Mouse (Mus musculus) lung, postnatal 0 days (tissue): ENCODE data around the gene Dtymk. TPM values are rescaled to one million over a fixed set of nuclear protein-coding genes. Genes with fewer than 3 reads are reported as not detected.
"Not testable (repeated sequence)": the region's sequence is repeated elsewhere in the genome, so short reads cannot be mapped to it uniquely, and the experiment has no call there.

Source experiments
- ATAC-seq: fragments of 200-750 bp; cut with Nextera tagmentation; 2 replicates; pipeline ENCODE4 v1.8.0; 2017; ENCODE audit warnings: moderate library complexity
- DNase-seq: peaks from one replicate; pipeline ENCODE4 v3.0.0-alpha.2; 2016; ENCODE audit warnings: low spot score
- H3K27ac ChIP-seq: fragments of 300-500 bp; sonication (generic); 2 replicates; pipeline ENCODE4 v1.5.1; 2014; ENCODE audit warnings: antibody characterized with exemption, mild to moderate bottlenecking, low read length, mixed read lengths
- H3K27me3 ChIP-seq: fragments of 300-500 bp; sonication (generic); replicated peaks from 2 replicates; pipeline ENCODE4 v1.6.1; 2014; ENCODE audit warnings: low read length, mixed read lengths; ENCODE audit not compliant: insufficient read depth
- H3K36me3 ChIP-seq: fragments of 300-500 bp; sonication (generic); 2 replicates; pipeline ENCODE4 v1.6.1; 2014; ENCODE audit warnings: low read length, mixed read lengths; ENCODE audit not compliant: insufficient read depth
- H3K4me1 ChIP-seq: fragments of 300-500 bp; sonication (generic); 2 replicates; pipeline ENCODE4 v1.6.1; 2014; ENCODE audit warnings: antibody characterized with exemption, low read depth, low read length, mixed read lengths; ENCODE audit not compliant: insufficient read depth
- H3K4me2 ChIP-seq: fragments of 300-500 bp; sonication (generic); replicated peaks from 2 replicates; pipeline ENCODE4 v1.6.1; 2014; ENCODE audit warnings: low read depth, mild to moderate bottlenecking, low read length, moderate library complexity, mixed read lengths
- H3K4me3 ChIP-seq: fragments of 300-500 bp; sonication (generic); 2 replicates; pipeline ENCODE4 v1.5.1; 2014; ENCODE audit warnings: low read depth, low read length
- H3K9ac ChIP-seq: fragments of 300-500 bp; sonication (generic); replicated peaks from 2 replicates; pipeline ENCODE4 v1.6.1; 2014; ENCODE audit warnings: low read depth, mild to moderate bottlenecking
- H3K9me3 ChIP-seq: fragments of 300-500 bp; sonication (generic); 2 replicates; pipeline ENCODE4 v1.6.1; 2016; ENCODE audit warnings: low read length, mixed read lengths
- CTCF ChIP-seq: IDR thresholded peaks from 2 replicates; pipeline ENCODE4 v1.5.1; 2016; ENCODE audit warnings: antibody characterized with exemption, mild to moderate bottlenecking
- EP300 ChIP-seq: IDR thresholded peaks from 2 replicates; pipeline ENCODE4 v1.6.1; 2016; ENCODE audit warnings: antibody characterized with exemption, mild to moderate bottlenecking, control low read depth
- WGBS: fragments of 180-500 bp; shearing (Covaris S2); extraction: QIAGEN DNeasy Blood & Tissue Kit; methylation state at CpG from one replicate; pipeline ENCODE4 v1.1.7; 2014; 5-methylcytosine and 5-hydroxymethylcytosine counted together
- polyA plus RNA-seq: library from polyadenylated mRNA; unstranded; fragments of >200 nt; fragmentation: Nextera tagmentation; extraction: Ambion mirVana; gene quantifications from 2 replicates; pipeline ENCODE4 v1.2.1, GENCODE M21; 2015

The Dtymk gene
- polyA plus RNA-seq, 1 experiment from 2014 or later: 71.6 TPM

DNA sequence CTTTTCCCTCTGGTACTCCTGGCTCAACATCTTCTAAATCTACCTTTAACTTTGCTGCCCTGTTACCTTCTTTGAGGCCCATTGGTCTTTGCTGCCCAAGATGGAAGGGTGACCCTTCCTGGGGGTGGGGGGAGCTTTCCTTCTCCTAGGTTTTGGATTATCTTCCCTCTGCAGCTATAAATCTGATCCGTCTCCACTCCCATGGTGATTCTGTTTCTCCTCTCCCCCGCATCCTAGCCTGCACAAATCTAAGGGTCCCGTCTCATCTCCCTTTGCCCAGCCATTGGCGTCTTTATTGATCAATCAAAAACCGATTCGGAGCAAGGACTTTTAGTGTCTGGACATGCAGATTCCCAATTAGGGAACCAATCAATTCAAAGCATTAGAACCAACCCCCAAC is 34.1 kb downstream of the Dtymk start:
- Histone ChIP-seq H3K9me3 (no peaks in the 10 kb centered on the region), H3K4me1 (no peaks in the 10 kb centered on the region), H3K4me2 (no peak overlapping the region), H3K9ac (no peak overlapping the region), H3K27me3 (no peaks in the 10 kb centered on the region), H3K27ac (no peak overlapping the region), H3K4me3 (no peak overlapping the region), H3K36me3 (peaks cover 10% of the 10 kb centered on the region; the same call in 1 of the 2 replicates)
- TF ChIP-seq CTCF (no peak), EP300 (no peak)
- DNase-seq (no peak), ATAC-seq (no peak)
- WGBS: 93% methylated on average over 6 of the region's 6 CpGs

DNA sequence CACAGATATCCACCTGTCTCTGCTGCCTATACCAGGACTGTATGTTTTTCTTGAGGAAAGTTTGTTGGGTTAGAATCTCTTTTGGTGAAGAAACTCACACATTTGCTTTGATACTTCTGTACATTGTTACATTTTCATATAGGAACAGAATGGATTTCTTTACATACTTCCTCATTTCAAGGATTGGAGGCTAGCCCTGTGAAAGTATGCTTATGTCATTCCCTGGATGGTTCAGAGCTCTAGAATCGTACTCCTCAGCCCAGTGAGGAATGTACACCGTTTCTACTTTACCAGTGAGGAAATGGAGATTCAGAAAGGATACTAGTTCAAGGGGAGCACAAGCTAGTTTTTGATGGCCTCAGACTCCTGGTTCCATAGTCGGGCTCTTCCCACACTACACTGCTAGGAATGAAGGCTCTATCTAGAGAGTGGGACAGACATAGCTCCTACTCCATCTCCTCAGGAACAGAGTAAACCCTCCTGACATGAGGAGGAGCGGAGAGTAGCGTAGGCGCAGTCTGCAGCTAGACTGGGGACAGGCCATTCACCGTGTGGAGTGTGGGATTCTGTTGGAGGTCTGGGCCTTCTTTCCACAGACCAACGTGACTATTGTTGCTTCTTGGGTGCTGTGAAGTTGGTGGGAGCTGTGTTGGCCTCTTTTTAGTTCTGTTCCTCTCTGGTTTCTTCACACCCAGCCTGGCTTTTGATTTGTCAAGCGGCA is 36.7 kb downstream of the Dtymk start:
- no peak for ATAC-seq
- H3K4me1 ChIP-seq: no peaks in the 10 kb centered on the region
- TF ChIP-seq EP300: no peak
- TF ChIP-seq CTCF: no peak
- H3K9ac ChIP-seq: no peak overlapping the region
- H3K4me3 ChIP-seq: no peak overlapping the region
- no peaks in the 10 kb centered on the region for H3K9me3 ChIP-seq
- H3K36me3 ChIP-seq: 0 out of 2 replicates have a peak, but pooled peaks cover 7% of the 10 kb centered on the region
- no peaks in the 10 kb centered on the region for H3K27me3 ChIP-seq
- WGBS: 80% methylated on average over 9 of the region's 9 CpGs
- no peak for DNase-seq
- H3K4me2 ChIP-seq: no peak overlapping the region
- no peak overlapping the region for H3K27ac ChIP-seq

GRCm38 (mm10) chr1:93763531-93763930 is 38.2 kb downstream of the Dtymk start:
- not testable (repeated sequence) for DNase-seq, H3K27ac ChIP-seq, H3K9me3 ChIP-seq, H3K4me1 ChIP-seq, H3K9ac ChIP-seq, ATAC-seq, H3K4me3 ChIP-seq, H3K4me2 ChIP-seq, H3K27me3 ChIP-seq, H3K36me3 ChIP-seq
- 90% methylated on average over 3 of the region's 3 CpGs for WGBS

GRCm38 (mm10) chr1:93760076-93760475 is 41.7 kb downstream of the Dtymk start:
- Histone ChIP-seq H3K4me1 (peaks cover 3% of the 10 kb centered on the region; the same call in 1 of the 2 replicates), H3K27me3 (no peaks in the 10 kb centered on the region), H3K9ac (no peak overlapping the region), H3K9me3 (no peaks in the 10 kb centered on the region), H3K27ac (no peak overlapping the region), H3K36me3 (no peaks in the 10 kb centered on the region), H3K4me2 (no peak overlapping the region), H3K4me3 (no peak overlapping the region)
- no peak for DNase-seq
- TF ChIP-seq EP300: no peak
- no peak for TF ChIP-seq CTCF
- ATAC-seq: no peak
- whole genome bisulfite sequencing: 96% methylated on average over 1 of the region's 1 CpGs

GRCm38 (mm10) chr1:93756154-93756553 is 45.6 kb downstream of the Dtymk start:
- ATAC-seq (no peak), DNase-seq (no peak)
- peaks cover 3% of the 10 kb centered on the region; the same call in 1 of the 2 replicates for H3K4me1 ChIP-seq
- no peaks in the 10 kb centered on the region for H3K9me3 ChIP-seq
- no peak overlapping the region for H3K4me2 ChIP-seq
- no peaks in the 10 kb centered on the region for H3K36me3 ChIP-seq
- TF ChIP-seq CTCF (no peak), EP300 (no peak)
- H3K4me3 ChIP-seq: no peak overlapping the region
- no peak overlapping the region for H3K9ac ChIP-seq
- no peak overlapping the region for H3K27ac ChIP-seq
- no peaks in the 10 kb centered on the region for H3K27me3 ChIP-seq

- TF ChIP-seq EP300: no peak
- TF ChIP-seq CTCF: no peak
- Histone ChIP-seq H3K36me3 (no peaks in the 10 kb centered on the region), H3K27me3 (no peaks in the 10 kb centered on the region), H3K4me1 (peaks cover 3% of the 10 kb centered on the region; the same call in 1 of the 2 replicates), H3K9me3 (no peaks in the 10 kb centered on the region), H3K27ac (peak overlapping the region; percentile 91; the same call in 1 of the 2 replicates), H3K4me2 (peak overlapping the region; percentile 85), H3K9ac (peak overlapping the region; percentile 84; the same call in 1 of the 2 replicates), H3K4me3 (peak overlapping the region; percentile 97)
- ATAC-seq: no peak
- DNase-seq: no peak
- WGBS: 17% methylated on average over 7 of the region's 7 CpGs
These were observed 46.1 kb downstream of the Dtymk start for GRCm38 (mm10) chr1:93755618-93756017.

- Histone ChIP-seq H3K9me3 (no peaks in the 10 kb centered on the region), H3K27ac (peak overlapping the region; percentile 91), H3K4me1 (peaks cover 3% of the 10 kb centered on the region; the same call in 1 of the 2 replicates), H3K27me3 (no peaks in the 10 kb centered on the region), H3K9ac (peak overlapping the region; percentile 84), H3K4me3 (peak overlapping the region; percentile 97), H3K36me3 (0 out of 2 replicates have a peak, but pooled peaks cover 2% of the 10 kb centered on the region), H3K4me2 (peak overlapping the region; percentile 85)
- under 1% methylated on average over 13 of the region's 13 CpGs for WGBS
- ATAC-seq: no peak
- TF ChIP-seq EP300 (no peak), CTCF (no peak)
- no peak for DNase-seq
These were observed 46.5 kb downstream of the Dtymk start for GRCm38 (mm10) chr1:93755291-93755610.
